Mouse (Mus musculus) spleen, adult 2 months (tissue): ENCODE results near the gene Gm20075.

ENCODE experiments used
- CTCF ChIP-seq: fragments of 200-500 bp; IDR thresholded peaks from 2 replicates; pipeline ENCODE4 v1.5.1; 2011; ENCODE audit warnings: mild to moderate bottlenecking, inconsistent platforms; ENCODE audit not compliant: insufficient read depth, insufficient read length, insufficient replicate concordance; ENCODE audit errors: extremely low read depth
- POLR2A ChIP-seq: fragments of 200-500 bp; IDR thresholded peaks from 2 replicates; pipeline ENCODE4 v1.6.1; 2011; ENCODE audit warnings: low read depth, low read length, inconsistent platforms

GRCm38 (mm10) chr13:96073555-96073954 lies 7.6 kb downstream of the Gm20075 start:
- TF ChIP-seq CTCF: no peak
- TF ChIP-seq POLR2A: no peak
